Mouse (Mus musculus): ENCODE data around the gene Cdh16. TPM values are rescaled to one million over a fixed set of nuclear protein-coding genes. Genes with fewer than 3 reads are reported as not detected.

Cdh16 gene
- polyA plus RNA-seq, 1 experiment from 2014 or later = not detected

GRCm38 (mm10) chr8:104635004-104635710, 11.0 kb upstream of the Cdh16 start:
- no peak overlapping the region for H3K4me3 ChIP-seq (ENCODE audit: low read depth, low read length)
- no peak overlapping the region for H3K4me2 ChIP-seq (ENCODE audit: low read length)
- no peak overlapping the region for H3K27ac ChIP-seq (ENCODE audit: low read length)
- no peaks in the 10 kb centered on the region for H3K9me3 ChIP-seq (replicated peaks; ENCODE audit: control insufficient read depth, low read length, poor library complexity, severe bottlenecking)
- no peak for ATAC-seq
- H3K27me3 ChIP-seq (ENCODE audit: control insufficient read depth, insufficient read depth, low read depth, low read length) = no peaks in the 10 kb centered on the region; the same call in none of the 2 replicates
- H3K36me3 ChIP-seq (ENCODE audit: control insufficient read depth, insufficient read depth, low read length) = peaks cover 3% of the 10 kb centered on the region
- H3K9ac ChIP-seq (ENCODE audit: low read depth, low read length) = no peak overlapping the region
- 97% methylated on average over 3 of the region's 3 CpGs for WGBS
- peaks cover 18% of the 10 kb centered on the region for H3K4me1 ChIP-seq (ENCODE audit: control insufficient read depth, insufficient read depth, low read length)

- Histone ChIP-seq H3K9me3 (replicated peaks; ENCODE audit: control insufficient read depth, low read length, poor library complexity, severe bottlenecking) (no peaks in the 10 kb centered on the region), H3K27ac (ENCODE audit: low read length) (peak overlapping the region; percentile 21; the same call in 1 of the 2 replicates)
- WGBS = 73% methylated on average over 9 of the region's 9 CpGs
These were observed 9.1 kb upstream of the Cdh16 start for GRCm38 (mm10) chr8:104633156-104633744.

GRCm38 (mm10) chr8:104632486-104632885, 8.3 kb upstream of the Cdh16 start:
- no peak overlapping the region for H3K4me3 ChIP-seq (ENCODE audit: low read depth, low read length)
- peaks cover 9% of the 10 kb centered on the region for H3K27me3 ChIP-seq (ENCODE audit: control insufficient read depth, insufficient read depth, low read depth, low read length)
- no peak overlapping the region for H3K4me2 ChIP-seq (ENCODE audit: low read length)
- peak; percentile 81 for ATAC-seq
- H3K9me3 ChIP-seq (replicated peaks; ENCODE audit: control insufficient read depth, low read length, poor library complexity, severe bottlenecking) = no peaks in the 10 kb centered on the region
- peak overlapping the region; percentile 39; the same call in 1 of the 2 replicates for H3K27ac ChIP-seq (ENCODE audit: low read length)
- H3K4me1 ChIP-seq (ENCODE audit: control insufficient read depth, insufficient read depth, low read length) = peaks cover 15% of the 10 kb centered on the region
- no peak overlapping the region for H3K9ac ChIP-seq (ENCODE audit: low read depth, low read length)
- 44% methylated on average over 6 of the region's 6 CpGs for WGBS
- H3K36me3 ChIP-seq (ENCODE audit: control insufficient read depth, insufficient read depth, low read length) = no peaks in the 10 kb centered on the region; the same call in 1 of the 2 replicates

More at GRCm38 (mm10) chr8:104633156-104633744, 9.1 kb upstream of the Cdh16 start:
- Histone ChIP-seq H3K9ac (ENCODE audit: low read depth, low read length) (no peak overlapping the region), H3K36me3 (ENCODE audit: control insufficient read depth, insufficient read depth, low read length) (no peaks in the 10 kb centered on the region; the same call in 1 of the 2 replicates), H3K4me2 (ENCODE audit: low read length) (no peak overlapping the region), H3K4me1 (ENCODE audit: control insufficient read depth, insufficient read depth, low read length) (peaks cover 15% of the 10 kb centered on the region), H3K27me3 (ENCODE audit: control insufficient read depth, insufficient read depth, low read depth, low read length) (peaks cover 9% of the 10 kb centered on the region), H3K4me3 (ENCODE audit: low read depth, low read length) (no peak overlapping the region)
- no peak; the same call in 1 of the 2 replicates for ATAC-seq

GRCm38 (mm10) chr8:104631975-104632374, 7.8 kb upstream of the Cdh16 start:
- H3K4me1 ChIP-seq (ENCODE audit: control insufficient read depth, insufficient read depth, low read length) = peaks cover 15% of the 10 kb centered on the region
- H3K36me3 ChIP-seq (ENCODE audit: control insufficient read depth, insufficient read depth, low read length) = no peaks in the 10 kb centered on the region; the same call in 1 of the 2 replicates
- peak overlapping the region; percentile 39; the same call in 1 of the 2 replicates for H3K27ac ChIP-seq (ENCODE audit: low read length)
- H3K27me3 ChIP-seq (ENCODE audit: control insufficient read depth, insufficient read depth, low read depth, low read length) = peaks cover 9% of the 10 kb centered on the region
- H3K4me2 ChIP-seq (ENCODE audit: low read length) = peak overlapping the region; percentile 63
- H3K9me3 ChIP-seq (replicated peaks; ENCODE audit: control insufficient read depth, low read length, poor library complexity, severe bottlenecking) = no peaks in the 10 kb centered on the region
- 39% methylated on average over 5 of the region's 5 CpGs for WGBS
- ATAC-seq = peak; percentile 22; the same call in 1 of the 2 replicates
- H3K9ac ChIP-seq (ENCODE audit: low read depth, low read length) = no peak overlapping the region
- H3K4me3 ChIP-seq (ENCODE audit: low read depth, low read length) = no peak overlapping the region; the same call in 1 of the 2 replicates

- Histone ChIP-seq H3K4me1 (ENCODE audit: control insufficient read depth, insufficient read depth, low read length) (peaks cover 15% of the 10 kb centered on the region), H3K27me3 (ENCODE audit: control insufficient read depth, insufficient read depth, low read depth, low read length) (peaks cover 9% of the 10 kb centered on the region), H3K36me3 (ENCODE audit: control insufficient read depth, insufficient read depth, low read length) (no peaks in the 10 kb centered on the region; the same call in 1 of the 2 replicates), H3K4me2 (ENCODE audit: low read length) (peak within 1 kb of the TSS; percentile 63), H3K9me3 (replicated peaks; ENCODE audit: control insufficient read depth, low read length, poor library complexity, severe bottlenecking) (no peaks in the 10 kb centered on the region), H3K4me3 (ENCODE audit: low read depth, low read length) (peak within 1 kb of the TSS; percentile 38), H3K27ac (ENCODE audit: low read length) (peak within 1 kb of the TSS; percentile 39; the same call in 1 of the 2 replicates), H3K9ac (ENCODE audit: low read depth, low read length) (peak within 1 kb of the TSS; percentile 55; the same call in 1 of the 2 replicates)
- 0 out of 2 replicates have a peak, but pooled peaks have one; percentile 29 for ATAC-seq
- WGBS = 0% methylated on average over 26 of the region's 28 CpGs
These were observed 6.9 kb upstream of the Cdh16 start, which contains the start of gene Rrad for GRCm38 (mm10) chr8:104630981-104631663. TSS of gene Rrad (minus strand) at chr8:104631327.

- Histone ChIP-seq H3K4me1 (ENCODE audit: control insufficient read depth, insufficient read depth, low read length) (peaks cover 15% of the 10 kb centered on the region), H3K4me2 (ENCODE audit: low read length) (peak overlapping the region; percentile 63), H3K36me3 (ENCODE audit: control insufficient read depth, insufficient read depth, low read length) (no peaks in the 10 kb centered on the region; the same call in 1 of the 2 replicates), H3K9me3 (replicated peaks; ENCODE audit: control insufficient read depth, low read length, poor library complexity, severe bottlenecking) (no peaks in the 10 kb centered on the region), H3K27me3 (ENCODE audit: control insufficient read depth, insufficient read depth, low read depth, low read length) (peaks cover 9% of the 10 kb centered on the region), H3K9ac (ENCODE audit: low read depth, low read length) (peak overlapping the region; percentile 47; the same call in 1 of the 2 replicates), H3K4me3 (ENCODE audit: low read depth, low read length) (peak overlapping the region; percentile 38), H3K27ac (ENCODE audit: low read length) (no peak overlapping the region)
- ATAC-seq = 0 out of 2 replicates have a peak, but pooled peaks have one; percentile 5
- WGBS = under 1% methylated on average over 36 of the region's 36 CpGs
These were observed 6.4 kb upstream of the Cdh16 start for GRCm38 (mm10) chr8:104630574-104630973.

GRCm38 (mm10) chr8:104630111-104630479, 5.9 kb upstream of the Cdh16 start:
- no peaks in the 10 kb centered on the region for H3K9me3 ChIP-seq (replicated peaks; ENCODE audit: control insufficient read depth, low read length, poor library complexity, severe bottlenecking)
- H3K36me3 ChIP-seq (ENCODE audit: control insufficient read depth, insufficient read depth, low read length) = no peaks in the 10 kb centered on the region; the same call in 1 of the 2 replicates
- H3K27me3 ChIP-seq (ENCODE audit: control insufficient read depth, insufficient read depth, low read depth, low read length) = peaks cover 9% of the 10 kb centered on the region
- no peak overlapping the region for H3K9ac ChIP-seq (ENCODE audit: low read depth, low read length)
- no peak overlapping the region for H3K27ac ChIP-seq (ENCODE audit: low read length)
- 37% methylated on average over 8 of the region's 8 CpGs for WGBS
- no peak for ATAC-seq
- peaks cover 15% of the 10 kb centered on the region for H3K4me1 ChIP-seq (ENCODE audit: control insufficient read depth, insufficient read depth, low read length)
- H3K4me2 ChIP-seq (ENCODE audit: low read length) = peak overlapping the region; percentile 63; the same call in 1 of the 2 replicates
- H3K4me3 ChIP-seq (ENCODE audit: low read depth, low read length) = peak overlapping the region; percentile 38; the same call in 1 of the 2 replicates

- H3K9ac ChIP-seq (ENCODE audit: low read depth, low read length) = no peak overlapping the region
- H3K36me3 ChIP-seq (ENCODE audit: control insufficient read depth, insufficient read depth, low read length) = no peaks in the 10 kb centered on the region
- ATAC-seq = no peak
- no peak overlapping the region for H3K4me3 ChIP-seq (ENCODE audit: low read depth, low read length)
- no peak overlapping the region for H3K27ac ChIP-seq (ENCODE audit: low read length)
- no peak overlapping the region for H3K4me2 ChIP-seq (ENCODE audit: low read length)
- peaks cover 15% of the 10 kb centered on the region for H3K4me1 ChIP-seq (ENCODE audit: control insufficient read depth, insufficient read depth, low read length)
- H3K27me3 ChIP-seq (ENCODE audit: control insufficient read depth, insufficient read depth, low read depth, low read length) = peaks cover 9% of the 10 kb centered on the region
- WGBS = 81% methylated on average over 22 of the region's 22 CpGs
- H3K9me3 ChIP-seq (replicated peaks; ENCODE audit: control insufficient read depth, low read length, poor library complexity, severe bottlenecking) = no peaks in the 10 kb centered on the region
These were observed 5.3 kb upstream of the Cdh16 start for GRCm38 (mm10) chr8:104629306-104630110.

Measured in midbrain, embryonic 16.5 days (tissue).